Mouse (Mus musculus) limb, embryonic 12.5 days (tissue): Measurements from ENCODE around the gene Mc3r. TPM values are rescaled to one million over a fixed set of nuclear protein-coding genes. Genes with fewer than 3 reads are reported as not detected.

Source experiments
- ATAC-seq: fragments of 200-750 bp; cut with Nextera tagmentation; 2 replicates; pipeline ENCODE4 v1.8.0; 2017; ENCODE audit warnings: low read depth, moderate TSS enrichment; ENCODE audit not compliant: insufficient number of reproducible peaks, insufficient read depth, low FRiP score, low TSS enrichment
- H3K27ac ChIP-seq: fragments of 300-500 bp; sonication (generic); 2 replicates; pipeline ENCODE4 v1.5.1; 2016; ENCODE audit warnings: mild to moderate bottlenecking, moderate library complexity
- H3K27me3 ChIP-seq: fragments of 300-500 bp; sonication (generic); 2 replicates; pipeline ENCODE4 v1.6.1; 2016; ENCODE audit warnings: mild to moderate bottlenecking, moderate library complexity
- H3K36me3 ChIP-seq: fragments of 300-500 bp; sonication (generic); 2 replicates; pipeline ENCODE4 v1.6.1; 2016; ENCODE audit warnings: mild to moderate bottlenecking, moderate library complexity
- H3K4me1 ChIP-seq: fragments of 300-500 bp; sonication (generic); replicated peaks from 2 replicates; pipeline ENCODE4 v1.6.1; 2016
- H3K4me2 ChIP-seq: fragments of 300-500 bp; sonication (generic); 2 replicates; pipeline ENCODE4 v1.6.1; 2016; ENCODE audit warnings: mild to moderate bottlenecking, moderate library complexity
- H3K4me3 ChIP-seq: fragments of 300-500 bp; sonication (generic); replicated peaks from 2 replicates; pipeline ENCODE4 v1.5.1; 2016; ENCODE audit warnings: mild to moderate bottlenecking
- H3K9ac ChIP-seq: fragments of 300-500 bp; sonication (generic); replicated peaks from 2 replicates; pipeline ENCODE4 v1.6.1; 2016; ENCODE audit warnings: mild to moderate bottlenecking, moderate library complexity
- H3K9me3 ChIP-seq: fragments of 300-500 bp; sonication (generic); 2 replicates; pipeline ENCODE4 v1.6.1; 2016; ENCODE audit warnings: mild to moderate bottlenecking, moderate library complexity
- WGBS: fragments of 180-500 bp; shearing (Covaris S2); methylation state at CpG from one replicate; pipeline ENCODE4 v1.1.7; 2016; 5-methylcytosine and 5-hydroxymethylcytosine counted together
- polyA plus RNA-seq: library from polyadenylated mRNA; unstranded; fragments of >200 nt; fragmentation: Nextera tagmentation; extraction: Ambion mirVana; gene quantifications from 2 replicates; pipeline ENCODE4 v1.2.1, GENCODE M21; 2016

Gene Mc3r
- polyA plus RNA-seq, 1 experiment from 2014 or later: not detected

- Histone ChIP-seq H3K9ac (no peak overlapping the region), H3K4me2 (no peak overlapping the region), H3K27ac (no peak overlapping the region), H3K4me3 (no peak overlapping the region), H3K9me3 (no peaks in the 10 kb centered on the region), H3K27me3 (peaks cover 10% of the 10 kb centered on the region), H3K36me3 (no peaks in the 10 kb centered on the region), H3K4me1 (peaks cover 5% of the 10 kb centered on the region; the same call in 1 of the 2 replicates)
- 22% methylated on average over 14 of the region's 14 CpGs for WGBS
- ATAC-seq: no peak
These were observed 51.0 kb downstream of the Mc3r start for GRCm38 (mm10) chr2:172299126-172299921.

Other genes with a start within 250 kb of the Mc3r start
- 5.9 and 6.7 TPM in 2 replicates for gene Cbln4, start 205.0 kb upstream of the Mc3r start, polyA plus RNA-seq
- gene Fam210b, start 97.1 kb downstream of the Mc3r start, polyA plus RNA-seq: 17.0 and 18.8 TPM in 2 replicates
- 155 and 160 TPM in 2 replicates for gene Aurka, start 122.0 kb downstream of the Mc3r start, polyA plus RNA-seq
- gene Cstf1, start 122.2 kb downstream of the Mc3r start, polyA plus RNA-seq: 48.8 and 52.4 TPM in 2 replicates
- 0.24 and 0.31 TPM in 2 replicates for gene Cass4, start 145.3 kb downstream of the Mc3r start, polyA plus RNA-seq
- gene Rtf2, start 192.1 kb downstream of the Mc3r start, polyA plus RNA-seq: 67.7 and 69.1 TPM in 2 replicates
- gene Gcnt7, start 210.1 kb downstream of the Mc3r start, polyA plus RNA-seq: 1.9 and 2.4 TPM in 2 replicates
- not detected in 2 replicates for gene Fam209, start 224.0 kb downstream of the Mc3r start, polyA plus RNA-seq